Mouse (Mus musculus): ENCODE measurements around the gene Syde2. TPM values are rescaled to one million over a fixed set of nuclear protein-coding genes. Genes with fewer than 3 reads are reported as not detected.

Gene Syde2
- total and polyA plus RNA-seq, 3 experiments, result 12.4 to 24.1 TPM; not detected in 1

DNA sequence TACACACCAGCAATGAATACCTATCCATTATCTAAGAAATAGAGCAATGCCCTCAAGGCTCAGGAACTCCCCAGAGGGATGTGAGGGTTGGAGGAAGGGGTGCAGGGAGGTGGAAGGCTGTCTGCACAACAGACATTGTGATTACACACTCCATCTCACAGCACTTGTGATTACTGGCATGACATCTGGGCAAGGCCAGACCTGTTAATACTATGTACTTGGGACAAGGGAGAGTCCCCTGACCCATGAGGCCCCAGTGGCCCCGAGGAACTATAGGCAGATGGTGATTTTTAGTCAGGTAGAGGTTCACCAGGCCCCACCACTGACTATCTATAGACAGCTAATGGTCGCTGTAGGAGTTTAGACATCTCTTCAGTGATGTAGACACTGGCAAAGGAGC lies 66.2 kb downstream of the Syde2 start:
- H3K9ac ChIP-seq (ENCODE audit: control insufficient read depth, low read depth, low read length, poor library complexity, severe bottlenecking), result no peak overlapping the region
- no peaks in the 10 kb centered on the region for H3K9me3 ChIP-seq (replicated peaks; ENCODE audit: insufficient read depth, low read length)
- H3K27ac ChIP-seq (ENCODE audit: control insufficient read depth, low read depth, low read length), result no peak overlapping the region
- DNase-seq (ENCODE audit: low read depth, low spot score), result no peak
- no peaks in the 10 kb centered on the region for H3K36me3 ChIP-seq (ENCODE audit: control insufficient read depth in 1 of 2, insufficient read depth in 2 of 2, low read length in 2 of 2)
- 0 out of 4 replicates have a peak, but pooled peaks cover 0 to 5% of the 10 kb centered on the region in 2 experiments for H3K4me1 ChIP-seq (ENCODE audit: control insufficient read depth in 1 of 2, insufficient read depth in 2 of 2, low read length in 2 of 2)
- TF ChIP-seq MYC (IDR thresholded peaks at IDR 0.05; ENCODE audit: low read depth, low read length) (no peak), MAX (IDR thresholded peaks at IDR 0.05; ENCODE audit: low read length) (no peak), BHLHE40 (IDR thresholded peaks at IDR 0.05; ENCODE audit: borderline replicate concordance, low read depth, low read length) (no peak), TCF12 (IDR thresholded peaks at IDR 0.05; ENCODE audit: low read depth, low read length) (no peak), E2F4 (IDR thresholded peaks at IDR 0.05; ENCODE audit: borderline replicate concordance, low read depth, low read length) (no peak), CHD1 (IDR thresholded peaks at IDR 0.05; ENCODE audit: low read depth, low read length) (no peak), UBTF (IDR thresholded peaks at IDR 0.05; ENCODE audit: borderline replicate concordance, insufficient read depth, low read depth, low read length) (no peak), ZNF384 (IDR thresholded peaks at IDR 0.05; ENCODE audit: low read depth, low read length) (no peak), JUND (IDR thresholded peaks at IDR 0.05; ENCODE audit: low read depth, low read length) (no peak), EP300 (IDR thresholded peaks at IDR 0.05; ENCODE audit: low read depth in 1 of 2, low read length in 2 of 2) (no peak), POLR2A (IDR thresholded peaks at IDR 0.05; ENCODE audit: control insufficient read depth in 1 of 2, insufficient read depth in 1 of 2, low read depth in 1 of 2, low read length in 2 of 2, poor library complexity in 1 of 2) (no peak)
- no peaks in the 10 kb centered on the region for H3K79me2 ChIP-seq (ENCODE audit: control insufficient read depth, insufficient read depth, low read length, poor library complexity)
- no peak overlapping the region for H3K4me3 ChIP-seq (ENCODE audit: control insufficient read depth in 1 of 2, insufficient read depth in 1 of 2, low read depth in 2 of 2, low read length in 2 of 2)
- peaks cover 0 to 2% of the 10 kb centered on the region in 2 experiments; a peak in 1 of 4 replicates for H3K27me3 ChIP-seq (ENCODE audit: control insufficient read depth in 1 of 2, insufficient read depth in 2 of 2, low read length in 2 of 2)

DNA sequence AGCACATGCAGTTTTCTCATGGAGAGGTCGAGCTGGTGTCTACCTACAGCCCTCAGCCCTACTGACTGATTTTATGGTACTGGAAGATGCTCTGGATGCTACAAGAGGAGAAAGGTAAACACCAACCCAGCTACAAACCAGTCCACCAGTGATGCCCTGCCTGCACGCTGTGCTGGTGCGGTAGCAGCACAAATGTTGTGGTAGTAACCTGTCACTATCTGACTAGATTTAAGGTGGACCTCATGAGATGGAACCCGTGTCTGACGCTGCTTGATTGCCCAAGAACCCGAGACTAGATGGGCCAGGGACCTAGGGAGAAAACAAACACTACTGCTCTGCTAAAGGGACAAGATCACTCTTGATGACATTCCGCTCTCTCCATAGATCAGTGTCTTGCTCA lies 69.5 kb downstream of the Syde2 start:
- Histone ChIP-seq H3K36me3 (ENCODE audit: control insufficient read depth in 1 of 2, insufficient read depth in 2 of 2, low read length in 2 of 2) (no peaks in the 10 kb centered on the region), H3K79me2 (ENCODE audit: control insufficient read depth, insufficient read depth, low read length, poor library complexity) (no peaks in the 10 kb centered on the region), H3K4me1 (ENCODE audit: control insufficient read depth in 1 of 2, insufficient read depth in 2 of 2, low read length in 2 of 2) (0 out of 4 replicates have a peak, but pooled peaks cover 0 to 2% of the 10 kb centered on the region in 2 experiments), H3K27me3 (ENCODE audit: control insufficient read depth in 1 of 2, insufficient read depth in 2 of 2, low read length in 2 of 2) (peaks cover 0 to 5% of the 10 kb centered on the region in 2 experiments; a peak in 2 of 4 replicates), H3K4me3 (ENCODE audit: control insufficient read depth in 1 of 2, insufficient read depth in 1 of 2, low read depth in 2 of 2, low read length in 2 of 2) (no peak overlapping the region), H3K9me3 (replicated peaks; ENCODE audit: insufficient read depth, low read length) (no peaks in the 10 kb centered on the region), H3K9ac (ENCODE audit: control insufficient read depth, low read depth, low read length, poor library complexity, severe bottlenecking) (no peak overlapping the region), H3K27ac (ENCODE audit: control insufficient read depth, low read depth, low read length) (no peak overlapping the region)
- DNase-seq (ENCODE audit: low read depth, low spot score), result no peak
- TF ChIP-seq ELF1 (IDR thresholded peaks at IDR 0.05; ENCODE audit: low read depth, low read length) (no peak), MAX (IDR thresholded peaks at IDR 0.05; ENCODE audit: low read length) (no peak), SIN3A (IDR thresholded peaks at IDR 0.05; ENCODE audit: low read length) (no peak), GATA1 (IDR thresholded peaks at IDR 0.05; ENCODE audit: low read depth, low read length) (no peak), ETS1 (IDR thresholded peaks at IDR 0.05; ENCODE audit: low read depth, low read length) (no peak), ZNF384 (IDR thresholded peaks at IDR 0.05; ENCODE audit: low read depth, low read length) (no peak), CTCF (IDR thresholded peaks at IDR 0.05 in 2 of 3, conservative IDR thresholded peaks at IDR 0.05 in 1 of 3; ENCODE audit: control insufficient read depth in 1 of 3, insufficient read depth in 1 of 3, low read depth in 2 of 3, low read length in 3 of 3, poor library complexity in 1 of 3, severe bottlenecking in 1 of 3) (no peak), KAT2A (conservative IDR thresholded peaks at IDR 0.05; ENCODE audit: low read depth, low read length) (no peak), CHD1 (IDR thresholded peaks at IDR 0.05; ENCODE audit: low read depth, low read length) (no peak), POLR2AphosphoS2 (IDR thresholded peaks at IDR 0.05; ENCODE audit: low read length) (no peak), SMC3 (IDR thresholded peaks at IDR 0.05; ENCODE audit: low read depth, low read length) (no peak), GABPA (IDR thresholded peaks at IDR 0.05; ENCODE audit: low read depth, low read length) (no peak), NELFE (IDR thresholded peaks at IDR 0.05; ENCODE audit: low read depth, low read length) (no peak), MAZ (IDR thresholded peaks at IDR 0.05; ENCODE audit: low read depth, low read length) (no peak), JUND (IDR thresholded peaks at IDR 0.05; ENCODE audit: low read depth, low read length) (no peak), RAD21 (IDR thresholded peaks at IDR 0.05; ENCODE audit: low read depth, low read length) (no peak), MXI1 (IDR thresholded peaks at IDR 0.05; ENCODE audit: low read depth, low read length) (no peak)
